Mouse (Mus musculus): Measurements from ENCODE around the gene Cfap97d1.

The Cfap97d1 gene

GRCm38 (mm10) chr11:102040138-102040524, 56.1 kb downstream of the Cfap97d1 start:
- DNase-seq, result peak; percentile 92

GRCm38 (mm10) chr11:102040646-102041045, 56.6 kb downstream of the Cfap97d1 start:
- no peak for DNase-seq

- DNase-seq, result no peak
Observed at GRCm38 (mm10) chr11:102041350-102041949, 57.4 kb downstream of the Cfap97d1 start, which contains the start of gene Cd300lg. Cd300lg (plus strand) TSS chr11:102041509.
